Mouse (Mus musculus): ENCODE measurements around the gene Dab1. TPM values are rescaled to one million over a fixed set of nuclear protein-coding genes. Genes with fewer than 3 reads are reported as not detected.
A peak's percentile ranks its signal among the peaks of the same experiment; 100 is the strongest.

The Dab1 gene
- polyA plus RNA-seq, 1 experiment from 2014 or later: 3.6 TPM

DNA sequence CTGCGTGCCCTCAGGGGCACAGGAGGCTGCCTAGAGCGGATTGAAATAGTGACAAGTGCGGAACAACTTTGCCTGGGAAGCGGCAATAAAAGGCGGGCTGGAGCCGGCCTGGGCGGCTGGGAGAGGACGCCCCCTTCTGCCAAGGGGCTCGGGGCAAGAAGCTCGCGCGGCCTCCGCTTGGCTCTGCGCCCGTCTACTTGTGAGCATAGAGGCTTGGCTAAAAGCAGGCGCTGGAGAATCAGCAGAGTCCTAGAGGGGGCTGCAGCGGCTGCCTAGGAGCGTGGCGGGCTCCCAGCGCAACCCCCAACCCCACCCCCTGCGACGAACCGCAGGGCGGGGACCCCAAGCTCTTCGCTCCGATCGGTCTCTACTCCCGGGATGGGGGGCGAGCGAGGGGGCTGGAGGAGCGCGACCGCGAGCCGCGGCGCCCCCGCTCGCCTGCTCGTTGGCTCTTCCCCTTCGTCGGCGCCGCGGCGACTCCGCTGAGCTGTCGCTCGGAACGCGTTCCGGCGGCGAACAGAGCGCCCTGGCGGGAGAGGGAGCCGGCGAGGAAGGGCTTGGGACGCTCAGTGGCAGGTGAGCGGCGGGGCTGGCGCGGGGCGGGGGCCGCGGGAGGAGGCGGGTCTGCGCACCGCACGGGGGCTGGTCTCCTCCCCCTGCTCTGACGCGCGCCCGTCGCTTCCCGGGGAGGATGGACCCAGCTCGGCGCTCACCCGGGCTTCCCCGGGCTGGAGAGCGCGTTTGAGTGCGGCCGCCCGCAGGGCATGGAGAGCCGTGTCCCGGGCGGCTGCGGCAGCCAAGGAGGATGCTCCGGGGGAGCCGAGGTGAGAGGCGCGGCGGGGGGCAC, 748.0 kb downstream of the Dab1 start:
- DNase-seq (ENCODE audit: low spot score): peak; percentile 77
- H3K9me3 ChIP-seq: no peaks in the 10 kb centered on the region
- peaks cover 71% of the 10 kb centered on the region for H3K27me3 ChIP-seq (ENCODE audit: insufficient read depth, poor library complexity, severe bottlenecking)
- peak overlapping the region; percentile 64; the same call in 1 of the 2 replicates for H3K27ac ChIP-seq
- H3K4me3 ChIP-seq: peak overlapping the region; percentile 74
- no peaks in the 10 kb centered on the region for H3K36me3 ChIP-seq
- under 1% methylated on average over 94 of the region's 94 CpGs for WGBS
- peaks cover 21% of the 10 kb centered on the region for H3K4me1 ChIP-seq

DNA sequence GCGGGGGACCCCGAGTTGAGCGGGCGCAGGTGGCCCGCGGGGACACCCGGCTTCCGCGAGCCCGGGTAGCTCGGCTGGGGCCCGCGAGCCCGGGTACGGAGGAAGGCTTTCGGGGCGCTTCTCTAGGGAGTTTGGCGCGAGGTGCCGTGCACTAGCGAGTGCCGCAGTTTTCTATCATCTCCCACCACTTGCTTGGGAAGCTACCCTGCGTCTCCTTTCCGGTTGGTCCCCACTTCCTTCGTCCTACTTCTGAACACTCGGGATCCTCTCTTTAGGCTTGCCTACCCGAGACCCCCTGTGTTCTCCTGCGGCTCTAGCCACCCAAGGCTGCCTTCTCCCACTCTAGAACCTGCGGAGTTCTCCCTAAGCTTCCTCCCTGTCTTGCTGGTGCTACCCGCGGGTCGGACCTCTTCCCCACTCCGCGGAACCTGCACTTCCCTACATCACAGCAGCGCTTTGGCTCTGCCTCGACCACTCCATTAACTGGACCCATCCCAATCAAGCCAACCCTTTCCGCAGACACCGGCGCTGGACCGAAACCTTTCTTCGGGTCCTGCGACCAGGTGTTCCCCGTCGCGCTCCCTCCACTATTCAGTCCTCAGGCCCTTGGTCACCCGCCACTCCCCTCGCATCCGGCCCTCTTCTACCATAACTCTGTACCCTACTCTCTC, 748.7 kb downstream of the Dab1 start:
- peaks cover 71% of the 10 kb centered on the region for H3K27me3 ChIP-seq (ENCODE audit: insufficient read depth, poor library complexity, severe bottlenecking)
- WGBS: under 1% methylated on average over 48 of the region's 48 CpGs
- H3K9me3 ChIP-seq: no peaks in the 10 kb centered on the region
- H3K4me3 ChIP-seq: peak overlapping the region; percentile 74
- H3K4me1 ChIP-seq: peaks cover 21% of the 10 kb centered on the region
- peak overlapping the region; percentile 64; the same call in 1 of the 2 replicates for H3K27ac ChIP-seq
- H3K36me3 ChIP-seq: no peaks in the 10 kb centered on the region
- DNase-seq (ENCODE audit: low spot score): peak; percentile 73

DNA sequence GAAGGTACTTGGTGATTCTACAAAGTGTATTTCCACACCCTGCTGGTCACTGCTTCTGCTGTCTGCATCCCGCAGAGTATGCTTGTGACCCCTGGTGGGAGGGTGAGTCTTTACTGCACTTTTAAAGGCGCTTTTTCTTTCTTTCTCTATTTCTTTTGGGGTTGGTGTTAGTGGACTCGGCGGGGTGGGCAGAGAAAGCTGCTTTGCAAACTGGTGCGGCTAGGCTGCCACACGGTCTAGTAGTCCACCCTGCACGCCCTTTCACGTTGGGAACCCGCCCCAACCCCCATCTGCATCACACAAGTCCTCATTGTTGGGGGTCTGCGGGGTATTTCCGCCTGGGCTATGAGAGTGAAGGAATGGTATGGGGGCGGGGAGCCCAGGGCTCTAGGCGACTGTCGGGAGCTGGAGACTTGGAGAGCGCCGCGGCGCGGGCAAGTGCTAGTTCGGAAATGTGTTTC, 749.4 kb downstream of the Dab1 start:
- peak; percentile 73 for DNase-seq (ENCODE audit: low spot score)

DNA sequence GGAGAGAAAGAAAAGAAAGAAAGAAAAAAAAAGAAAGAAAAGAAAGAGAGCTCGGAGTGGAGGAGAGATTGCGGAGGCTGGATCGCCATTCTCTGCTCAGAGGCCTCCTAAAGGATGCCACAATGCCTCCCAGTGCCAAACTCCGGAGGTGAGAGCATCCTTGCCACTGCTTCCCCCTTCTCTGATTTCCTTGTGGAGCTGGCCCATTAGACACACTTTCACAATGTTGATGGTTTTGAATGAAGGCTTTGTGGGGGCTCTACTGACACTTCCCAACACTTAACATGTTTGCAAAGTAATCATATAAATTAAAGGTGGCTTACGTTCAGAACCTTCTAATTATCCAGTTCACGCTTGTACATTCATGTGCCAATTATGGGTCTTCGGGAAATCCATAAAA, 749.9 kb downstream of the Dab1 start:
- 11% methylated on average over 7 of the region's 7 CpGs for whole genome bisulfite sequencing
- H3K27me3 ChIP-seq (ENCODE audit: insufficient read depth, poor library complexity, severe bottlenecking): peaks cover 71% of the 10 kb centered on the region
- DNase-seq (ENCODE audit: low spot score): no peak

More for the DNA sequence above, 749.4 kb downstream of the Dab1 start:
- Histone ChIP-seq H3K4me1 (peaks cover 21% of the 10 kb centered on the region), H3K27ac (no peak overlapping the region), H3K4me3 (peak overlapping the region; percentile 74), H3K9me3 (no peaks in the 10 kb centered on the region), H3K27me3 (ENCODE audit: insufficient read depth, poor library complexity, severe bottlenecking) (peaks cover 71% of the 10 kb centered on the region), H3K36me3 (no peaks in the 10 kb centered on the region)
- WGBS: under 1% methylated on average over 20 of the region's 20 CpGs

DNA sequence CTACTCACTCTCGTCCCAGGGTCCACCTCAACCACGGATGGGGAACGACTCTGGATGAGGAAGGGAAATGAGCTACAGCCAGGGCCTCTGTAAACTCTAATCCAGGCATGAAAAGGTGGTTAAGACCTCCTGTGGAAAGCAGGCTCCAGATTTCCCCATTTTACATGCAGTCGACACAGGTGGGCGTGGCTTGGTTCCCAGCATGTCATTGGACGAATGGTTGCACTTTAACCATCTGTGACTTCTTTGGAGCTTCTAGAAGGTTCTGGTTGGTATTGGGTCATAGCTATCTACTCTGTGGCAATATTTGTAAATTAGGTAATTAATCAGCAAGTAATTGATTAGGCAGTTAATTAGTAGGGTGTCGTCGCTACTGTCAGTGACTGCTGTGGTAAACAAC, 752.0 kb downstream of the Dab1 start:
- Histone ChIP-seq H3K27ac (no peak overlapping the region), H3K4me3 (no peak overlapping the region), H3K27me3 (ENCODE audit: insufficient read depth, poor library complexity, severe bottlenecking) (peaks cover 51% of the 10 kb centered on the region), H3K4me1 (peaks cover 21% of the 10 kb centered on the region), H3K9me3 (no peaks in the 10 kb centered on the region), H3K36me3 (no peaks in the 10 kb centered on the region)
- DNase-seq (ENCODE audit: low spot score): no peak
- WGBS: 85% methylated on average over 8 of the region's 8 CpGs

More for the DNA sequence above, 749.9 kb downstream of the Dab1 start:
- Histone ChIP-seq H3K9me3 (no peaks in the 10 kb centered on the region), H3K4me1 (peaks cover 21% of the 10 kb centered on the region), H3K4me3 (peak overlapping the region; percentile 74), H3K27ac (no peak overlapping the region), H3K36me3 (no peaks in the 10 kb centered on the region)

DNA sequence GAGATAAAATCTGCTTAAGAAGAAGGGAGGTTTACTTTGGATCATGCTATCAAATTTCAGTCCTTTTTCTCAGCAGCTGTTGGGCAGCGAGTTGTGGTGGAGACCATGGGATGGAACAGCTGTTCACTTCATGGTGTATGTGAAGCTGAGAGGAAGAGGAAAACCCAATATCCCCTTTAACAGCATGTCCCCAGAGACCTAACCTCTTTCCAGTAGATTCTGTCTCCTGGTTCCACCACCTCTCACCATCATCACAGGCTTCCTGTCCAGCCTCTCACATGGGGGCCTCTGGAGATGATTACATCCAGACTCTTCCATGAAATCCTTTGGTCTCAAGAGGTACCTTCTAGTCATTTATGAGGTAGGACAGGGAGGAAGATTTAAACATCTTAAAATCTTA, 755.0 kb downstream of the Dab1 start:
- Histone ChIP-seq H3K4me1 (no peaks in the 10 kb centered on the region), H3K27me3 (ENCODE audit: insufficient read depth, poor library complexity, severe bottlenecking) (peaks cover 21% of the 10 kb centered on the region), H3K27ac (no peak overlapping the region), H3K36me3 (no peaks in the 10 kb centered on the region), H3K4me3 (no peak overlapping the region), H3K9me3 (no peaks in the 10 kb centered on the region)
- whole genome bisulfite sequencing: 79% methylated on average over 1 of the region's 1 CpGs
- no peak for DNase-seq (ENCODE audit: low spot score)

DNA sequence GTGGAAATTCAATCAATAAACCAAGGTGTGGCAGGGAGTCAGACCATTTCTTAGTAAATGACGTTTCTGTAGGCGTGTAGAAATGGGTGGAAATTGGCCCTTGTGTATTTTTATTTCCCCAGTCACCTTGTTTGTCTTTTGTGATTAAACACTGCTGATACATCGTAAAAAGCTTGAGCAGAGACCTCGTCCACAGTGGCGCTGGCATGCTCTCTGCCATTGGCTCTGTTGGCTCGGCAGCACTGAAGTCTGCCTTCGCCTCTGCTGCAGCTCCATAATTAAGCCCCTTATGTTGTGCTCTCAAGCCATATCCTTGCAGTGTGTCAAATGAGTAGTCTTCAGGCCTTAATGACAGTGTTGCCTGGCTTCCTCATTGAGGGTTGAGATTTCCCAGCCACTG, 765.5 kb downstream of the Dab1 start:
- Histone ChIP-seq H3K4me1 (no peaks in the 10 kb centered on the region), H3K27ac (no peak overlapping the region), H3K9me3 (no peaks in the 10 kb centered on the region), H3K27me3 (ENCODE audit: insufficient read depth, poor library complexity, severe bottlenecking) (no peaks in the 10 kb centered on the region), H3K4me3 (no peak overlapping the region), H3K36me3 (no peaks in the 10 kb centered on the region)
- DNase-seq (ENCODE audit: low spot score): no peak
- WGBS: 77% methylated on average over 7 of the region's 7 CpGs

DNA sequence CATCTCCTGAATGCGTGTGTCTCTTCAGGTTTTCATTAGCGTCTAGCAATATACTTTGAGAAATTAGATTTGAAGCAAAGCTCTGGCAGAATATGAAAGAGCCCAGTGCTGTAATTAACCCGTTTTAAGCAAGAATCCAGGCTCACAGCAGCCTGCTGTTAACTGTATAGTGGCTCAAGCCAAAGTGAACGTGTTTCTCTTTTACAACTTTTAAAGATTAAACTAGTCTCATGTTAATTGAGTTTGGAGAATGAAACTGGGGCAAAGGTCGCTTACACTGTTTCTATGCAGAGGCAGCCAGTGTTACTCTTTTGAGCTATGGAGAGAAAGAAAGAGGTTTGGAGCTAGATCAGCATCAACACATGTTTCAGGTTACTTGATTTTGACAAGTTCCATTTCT, 766.1 kb downstream of the Dab1 start:
- no peak for DNase-seq (ENCODE audit: low spot score)
- Histone ChIP-seq H3K36me3 (no peaks in the 10 kb centered on the region), H3K27ac (no peak overlapping the region), H3K4me3 (no peak overlapping the region), H3K9me3 (no peaks in the 10 kb centered on the region), H3K27me3 (ENCODE audit: insufficient read depth, poor library complexity, severe bottlenecking) (no peaks in the 10 kb centered on the region), H3K4me1 (no peaks in the 10 kb centered on the region)
- WGBS: 62% methylated on average over 5 of the region's 5 CpGs

DNA sequence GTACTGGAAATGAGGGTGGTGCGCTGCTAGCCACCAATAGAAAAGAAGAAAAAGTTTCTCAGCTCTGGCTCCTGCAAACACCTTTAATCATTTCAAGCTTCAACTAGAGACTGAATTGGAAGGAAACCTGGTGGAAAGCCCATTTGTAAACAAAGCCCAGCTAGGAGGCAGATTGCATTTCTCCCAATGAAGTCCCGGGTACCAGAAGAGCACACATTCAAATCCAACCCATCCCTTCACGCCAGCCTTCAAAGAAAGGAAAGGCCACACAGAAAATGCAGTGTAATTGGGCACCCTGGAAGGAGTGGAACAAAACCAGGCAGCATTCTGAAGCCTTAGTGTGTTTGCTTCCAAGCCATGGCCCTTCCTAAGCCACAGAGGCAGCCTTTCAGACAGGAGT, 776.4 kb downstream of the Dab1 start:
- Histone ChIP-seq H3K9me3 (no peaks in the 10 kb centered on the region), H3K4me3 (no peak overlapping the region), H3K36me3 (no peaks in the 10 kb centered on the region), H3K27me3 (ENCODE audit: insufficient read depth, poor library complexity, severe bottlenecking) (no peaks in the 10 kb centered on the region), H3K4me1 (no peaks in the 10 kb centered on the region), H3K27ac (no peak overlapping the region)
- 84% methylated on average over 3 of the region's 3 CpGs for WGBS
- DNase-seq (ENCODE audit: low spot score): no peak

DNA sequence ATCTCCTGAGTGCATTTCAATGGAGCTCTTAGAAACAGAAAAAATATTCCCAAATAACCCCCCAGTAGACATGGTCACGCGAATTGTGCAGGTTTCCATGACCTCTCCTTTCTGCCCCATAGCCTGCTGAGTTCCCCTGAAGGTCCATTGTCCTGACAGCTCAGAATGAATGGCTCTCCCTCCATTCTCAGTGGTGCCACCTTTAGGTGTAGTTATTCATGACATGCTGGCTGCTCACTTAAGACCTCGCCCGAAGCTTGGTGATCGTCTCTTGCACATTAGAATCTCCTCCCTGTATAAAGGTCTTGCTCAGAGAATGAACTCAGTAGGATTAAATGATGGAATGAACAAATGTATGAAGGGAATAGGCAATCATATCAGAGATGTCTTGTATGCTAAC, 776.9 kb downstream of the Dab1 start:
- no peaks in the 10 kb centered on the region for H3K4me1 ChIP-seq
- H3K27ac ChIP-seq: no peak overlapping the region
- 86% methylated on average over 5 of the region's 5 CpGs for WGBS
- H3K4me3 ChIP-seq: no peak overlapping the region
- H3K36me3 ChIP-seq: no peaks in the 10 kb centered on the region
- no peaks in the 10 kb centered on the region for H3K27me3 ChIP-seq (ENCODE audit: insufficient read depth, poor library complexity, severe bottlenecking)
- H3K9me3 ChIP-seq: no peaks in the 10 kb centered on the region
- DNase-seq (ENCODE audit: low spot score): no peak

DNA sequence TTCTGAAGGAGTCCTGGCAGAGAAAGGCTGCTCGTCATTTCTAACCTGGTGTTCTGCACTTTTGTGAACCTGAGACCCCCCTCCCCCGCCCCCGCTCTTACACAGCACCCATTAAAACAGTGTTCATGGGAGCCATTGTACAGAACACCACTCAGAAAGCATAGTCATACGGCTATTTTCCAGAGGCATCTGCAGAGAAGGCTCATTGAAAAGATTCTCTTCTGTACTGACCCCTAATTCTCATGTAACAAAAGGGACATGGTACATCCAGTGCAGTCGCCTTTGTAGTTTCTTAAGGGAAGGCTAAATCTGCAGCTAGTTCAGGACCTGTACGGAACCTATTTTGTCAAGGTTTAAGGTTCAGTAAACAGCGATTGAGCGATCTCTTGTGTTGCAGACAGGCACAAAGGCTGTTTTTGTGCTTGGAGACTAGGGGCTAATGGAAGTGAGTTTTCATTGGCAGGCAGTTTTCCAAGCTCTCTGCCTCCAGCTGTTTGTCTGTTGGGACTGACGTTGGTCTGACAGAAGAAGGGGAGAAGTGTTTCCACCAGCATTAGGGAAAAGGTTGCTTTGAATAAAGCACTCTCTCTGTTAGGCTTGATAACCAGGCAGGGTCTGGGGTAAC, 780.1 kb downstream of the Dab1 start:
- Histone ChIP-seq H3K4me3 (no peak overlapping the region), H3K27me3 (ENCODE audit: insufficient read depth, poor library complexity, severe bottlenecking) (no peaks in the 10 kb centered on the region), H3K36me3 (no peaks in the 10 kb centered on the region), H3K4me1 (no peaks in the 10 kb centered on the region), H3K27ac (no peak overlapping the region), H3K9me3 (no peaks in the 10 kb centered on the region)
- no peak for DNase-seq (ENCODE audit: low spot score)
- 74% methylated on average over 9 of the region's 9 CpGs for WGBS

DNA sequence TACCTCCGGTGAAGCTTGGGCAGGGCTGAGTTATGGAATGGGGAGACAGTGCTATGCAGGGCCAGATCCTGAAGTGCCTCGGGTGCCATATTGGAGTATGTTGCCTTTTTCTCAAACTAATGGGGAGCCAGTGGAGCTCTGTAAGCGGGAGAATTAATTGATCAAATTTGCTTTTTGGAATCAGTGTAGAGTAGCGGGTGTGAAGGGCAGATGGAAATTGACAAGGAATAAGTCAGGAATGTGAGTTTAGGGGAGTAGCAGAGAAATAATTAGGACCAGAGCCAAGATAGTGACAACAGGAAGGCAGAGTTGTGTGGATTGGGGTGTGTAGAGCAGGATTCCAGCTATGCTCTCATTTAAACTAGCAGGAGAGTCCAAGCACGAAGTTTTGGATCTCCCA, 784.9 kb downstream of the Dab1 start:
- Histone ChIP-seq H3K4me3 (no peak overlapping the region), H3K4me1 (no peaks in the 10 kb centered on the region), H3K27me3 (ENCODE audit: insufficient read depth, poor library complexity, severe bottlenecking) (no peaks in the 10 kb centered on the region), H3K9me3 (no peaks in the 10 kb centered on the region), H3K27ac (no peak overlapping the region), H3K36me3 (no peaks in the 10 kb centered on the region)
- 85% methylated on average over 5 of the region's 5 CpGs for WGBS
- no peak for DNase-seq (ENCODE audit: low spot score)

DNA sequence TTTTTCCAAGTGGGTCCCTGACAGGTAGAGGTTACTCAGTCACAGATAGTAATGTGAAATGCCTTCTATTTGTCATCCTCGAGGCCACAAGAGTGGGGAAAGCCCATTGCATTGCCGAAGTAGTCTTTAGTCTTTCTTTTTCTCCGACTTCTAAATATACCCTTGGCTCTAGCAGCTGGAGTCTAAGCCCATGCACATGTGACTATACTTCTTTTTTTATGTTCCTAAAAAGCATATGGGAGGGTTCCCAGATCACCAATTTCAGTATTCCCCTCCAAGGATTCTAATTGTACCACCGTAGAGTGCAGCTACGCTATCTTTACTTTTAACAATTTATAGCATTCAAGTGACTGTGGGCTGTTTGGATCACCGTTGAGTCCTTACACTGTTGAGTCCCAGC, 791.8 kb downstream of the Dab1 start:
- Histone ChIP-seq H3K4me1 (no peaks in the 10 kb centered on the region), H3K9me3 (no peaks in the 10 kb centered on the region), H3K36me3 (no peaks in the 10 kb centered on the region), H3K4me3 (no peak overlapping the region), H3K27me3 (ENCODE audit: insufficient read depth, poor library complexity, severe bottlenecking) (no peaks in the 10 kb centered on the region), H3K27ac (no peak overlapping the region)
- 80% methylated on average over 6 of the region's 6 CpGs for WGBS
- DNase-seq (ENCODE audit: low spot score): no peak

Data from heart, embryonic 10.5 days (tissue).